Mouse (Mus musculus): Measurements from ENCODE around the gene Prss33.
"Not testable (repeated sequence)": the region's sequence is repeated elsewhere in the genome, so short reads cannot be mapped to it uniquely, and the experiment has no call there.

The Prss33 gene

DNA sequence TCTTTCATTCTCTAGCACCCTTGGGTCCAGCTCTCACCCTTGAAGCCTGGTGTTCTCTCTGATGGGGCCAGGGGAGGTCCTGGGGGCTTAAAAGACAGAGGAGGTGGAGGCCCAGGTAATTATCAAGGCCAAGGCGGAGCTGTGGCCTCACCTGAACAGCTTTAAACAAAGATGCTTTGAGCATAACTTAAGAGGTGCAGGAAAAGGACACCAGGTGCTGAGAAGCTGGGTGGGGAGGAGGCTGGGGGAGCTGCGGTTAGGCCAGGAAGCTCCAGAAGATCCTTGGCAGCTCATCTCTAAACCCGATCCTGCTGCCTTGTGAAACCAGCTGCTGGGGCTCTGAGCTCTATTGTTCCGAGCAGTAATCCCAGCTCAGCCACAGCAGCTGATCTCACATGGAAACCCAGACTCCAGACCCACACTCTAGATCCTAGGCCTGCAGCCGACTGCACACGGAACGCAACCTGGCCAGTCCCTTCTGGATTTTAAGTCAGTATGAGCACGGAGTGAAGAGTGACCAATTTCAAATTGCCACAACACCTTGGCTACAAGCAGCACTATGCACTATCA is at the start of gene Prss33:
TSS of gene Prss33 (minus strand) at position 51 of the 570 bp plus-strand sequence.
- DNase-seq (ENCODE audit: low spot score in 2 of 2), result no peak

- not testable (repeated sequence) for DNase-seq (ENCODE audit: low spot score in 2 of 2)
Measured at GRCm38 (mm10) chr17:23880576-23880975, 44.7 kb upstream of the Prss33 start, which contains the start of the genes Dcpp1 and Dcpp2. TSS of gene Dcpp1 (plus strand) at chr17:23880876. TSS of gene Dcpp2 (plus strand) at chr17:23880880.

GRCm38 (mm10) chr17:23877166-23877565 is 41.3 kb upstream of the Prss33 start:
- peak in 1 of 2 experiments; percentile 8 for DNase-seq (ENCODE audit: low spot score in 2 of 2)

DNA sequence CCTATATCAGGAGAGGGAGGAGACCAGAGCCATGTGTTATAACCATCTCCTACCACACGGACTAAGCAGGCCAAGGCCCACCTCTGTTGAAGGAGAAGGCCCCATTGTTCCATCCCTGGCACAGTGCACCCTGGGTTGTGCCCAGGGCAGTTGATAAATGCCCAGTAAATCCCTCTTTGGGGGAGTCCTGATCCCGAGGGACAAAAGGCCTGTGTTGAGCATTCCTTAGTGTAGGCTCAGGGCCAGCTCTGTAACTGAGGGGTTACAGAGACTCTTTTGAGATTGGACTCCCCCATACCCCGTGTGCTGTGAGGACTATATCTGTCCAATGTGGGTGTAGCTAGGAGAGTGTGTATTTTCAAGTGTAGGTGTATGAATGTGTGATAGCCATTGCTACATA is 40.9 kb upstream of the Prss33 start:
- peak in 1 of 2 experiments; percentile 20 for DNase-seq (ENCODE audit: low spot score in 2 of 2)

DNA sequence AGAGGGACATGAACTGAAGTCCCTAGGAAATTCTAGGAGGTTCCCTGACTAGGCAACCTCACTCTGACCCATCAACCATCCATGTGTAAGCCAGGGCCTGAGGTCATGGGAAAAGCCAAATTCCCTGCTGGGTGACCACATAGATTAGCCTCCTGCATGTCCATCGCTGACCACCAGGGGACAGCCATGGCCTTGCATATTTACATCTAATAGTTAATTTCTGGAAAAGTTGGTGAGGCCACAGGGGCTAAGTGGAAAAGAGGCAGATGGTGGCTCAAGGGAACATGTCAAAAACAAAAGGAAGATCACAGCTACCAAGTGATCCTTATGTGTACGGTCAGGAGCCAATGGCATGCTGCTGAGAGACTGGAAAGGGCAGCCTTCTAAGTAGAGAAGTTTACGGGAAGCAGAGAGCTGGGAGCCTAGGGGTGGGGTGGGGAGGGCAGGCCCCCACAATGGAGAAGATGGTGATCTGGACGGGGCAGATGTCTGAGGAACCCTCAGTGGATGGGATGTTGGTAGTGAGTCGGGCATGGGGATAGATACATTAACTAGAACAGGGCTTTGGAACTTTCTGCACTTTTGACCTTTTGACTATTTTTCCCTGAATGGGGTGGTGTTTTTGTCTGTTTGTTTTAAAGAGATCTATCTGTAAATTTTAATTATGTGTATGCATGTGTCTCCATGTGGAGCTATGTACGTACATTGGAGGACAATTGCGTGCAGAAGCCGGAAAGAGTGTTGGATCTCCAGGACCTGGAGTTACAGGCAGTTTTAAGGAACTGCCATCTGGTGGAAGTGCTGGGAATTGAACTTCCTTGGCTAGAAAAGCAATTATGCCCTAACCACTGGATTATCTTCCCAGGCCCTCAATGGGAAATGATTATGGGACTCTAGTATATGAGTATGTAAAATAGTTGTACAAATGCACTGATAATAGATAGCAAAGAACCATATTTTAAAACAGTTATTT is 38.3 kb upstream of the Prss33 start:
- DNase-seq (ENCODE audit: low spot score in 2 of 2), result peak in 1 of 2 experiments; percentile 35

DNA sequence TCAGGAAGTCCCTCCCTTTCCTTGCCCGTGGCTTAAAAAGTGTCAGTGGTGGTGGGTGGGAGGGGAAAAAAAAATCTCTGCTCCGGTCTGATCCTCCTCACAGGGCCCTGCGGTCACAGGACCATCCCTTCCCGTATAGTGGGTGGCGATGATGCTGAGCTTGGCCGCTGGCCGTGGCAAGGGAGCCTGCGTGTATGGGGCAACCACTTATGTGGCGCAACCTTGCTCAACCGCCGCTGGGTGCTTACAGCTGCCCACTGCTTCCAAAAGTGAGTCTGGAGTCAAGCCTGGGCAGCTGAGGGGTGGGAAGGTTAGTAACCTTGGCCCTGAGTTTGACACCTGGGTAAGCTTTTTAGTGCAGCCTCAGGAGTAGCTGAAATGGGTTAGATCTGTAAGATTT is 32.7 kb upstream of the Prss33 start:
- DNase-seq (ENCODE audit: low spot score in 2 of 2), result no peak

DNA sequence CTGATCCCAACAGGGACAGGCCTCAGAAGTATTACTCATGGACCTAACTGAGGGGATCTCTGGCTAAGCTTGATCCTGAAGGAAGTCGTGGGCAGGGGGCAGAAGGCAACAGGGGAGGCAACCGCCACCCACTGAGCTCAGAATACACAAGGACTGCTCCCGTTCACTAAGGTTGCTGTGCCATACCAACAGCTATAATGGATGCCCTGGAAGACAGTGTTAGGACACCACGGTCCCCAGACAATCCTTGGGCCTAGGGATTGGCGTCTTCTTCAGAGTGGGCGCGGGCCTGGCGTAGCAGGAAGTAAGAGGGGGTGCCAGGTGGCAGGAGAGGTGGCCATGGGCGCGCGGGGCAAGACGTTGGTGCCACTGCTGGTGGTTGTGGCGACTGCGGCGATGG is 31.9 kb upstream of the Prss33 start, which contains the start of gene Prss21:
TSS of gene Prss21 (plus strand) at position 301 of the 400 bp plus-strand sequence.
- DNase-seq (ENCODE audit: low spot score in 2 of 2), result no peak

- DNase-seq (ENCODE audit: low spot score in 2 of 2), result no peak
Measured at GRCm38 (mm10) chr17:23862926-23863325, 27.1 kb upstream of the Prss33 start.

DNA sequence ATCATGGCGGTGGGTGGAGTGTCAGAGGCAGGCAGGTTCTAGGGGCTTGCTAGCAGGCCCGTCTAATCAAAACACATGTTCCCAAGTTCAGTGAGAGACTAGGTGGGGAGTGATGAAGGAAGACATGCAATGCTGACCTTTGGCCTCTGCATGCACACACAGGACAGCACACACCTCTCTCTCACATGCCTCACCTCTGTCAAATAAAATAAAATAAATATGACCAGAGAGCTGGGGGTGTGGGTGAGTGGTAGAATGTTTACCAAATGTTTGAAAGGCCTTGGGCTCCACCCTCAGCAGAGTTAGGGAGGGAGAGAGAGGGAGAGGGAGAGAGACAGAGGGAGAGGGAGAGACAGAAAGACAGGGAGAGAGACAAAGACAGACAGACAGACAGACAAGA is 22.1 kb upstream of the Prss33 start:
- no peak for DNase-seq (ENCODE audit: low spot score in 2 of 2)

DNA sequence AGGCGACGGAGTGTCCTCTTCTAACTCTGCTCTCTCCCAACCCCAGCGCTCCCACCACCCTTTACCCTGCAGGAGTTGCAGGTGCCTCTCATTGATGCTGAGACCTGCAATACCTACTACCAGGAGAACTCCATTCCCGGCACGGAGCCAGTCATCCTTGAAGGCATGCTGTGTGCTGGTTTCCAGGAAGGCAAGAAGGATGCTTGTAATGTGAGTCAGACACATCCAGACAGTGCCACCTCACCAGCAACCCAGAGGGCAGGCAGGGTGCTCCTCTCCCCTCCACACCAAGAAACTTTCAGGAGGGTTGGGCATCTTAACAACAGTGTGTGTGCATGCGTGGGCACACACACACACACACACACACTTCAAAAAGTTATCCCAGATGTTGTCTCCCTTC is 21.3 kb upstream of the Prss33 start:
- no peak for DNase-seq (ENCODE audit: low spot score in 2 of 2)

GRCm38 (mm10) chr17:23854229-23854765 is 18.4 kb upstream of the Prss33 start:
- DNase-seq (ENCODE audit: low spot score in 2 of 2), result no peak

GRCm38 (mm10) chr17:23853292-23853691 is 17.4 kb upstream of the Prss33 start:
- DNase-seq (ENCODE audit: low spot score in 2 of 2), result peak in 1 of 2 experiments; percentile 14

- peak; percentile 42 to 63 for DNase-seq (ENCODE audit: low spot score in 2 of 2)
Measured at GRCm38 (mm10) chr17:23850853-23851749, 15.2 kb upstream of the Prss33 start.

DNA sequence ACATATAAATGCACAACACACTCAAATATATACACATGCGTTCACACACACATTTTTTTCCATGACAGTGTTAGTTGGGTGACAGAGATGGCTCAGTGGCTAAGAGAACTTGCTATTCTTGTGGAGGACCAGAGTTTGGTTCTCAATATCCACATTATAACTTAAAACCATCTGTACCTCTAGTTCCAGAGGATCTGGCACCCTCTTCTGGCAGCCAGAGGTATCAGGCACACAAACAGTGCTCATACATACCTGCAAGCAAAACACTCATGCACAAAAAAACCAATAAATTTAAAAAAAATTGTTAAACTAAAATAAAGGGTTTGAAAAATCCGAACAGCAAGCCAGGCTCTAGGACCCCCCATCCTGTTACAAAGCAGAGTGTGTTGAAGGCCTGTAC is 14.2 kb upstream of the Prss33 start:
- DNase-seq (ENCODE audit: low spot score in 2 of 2), result no peak

GRCm38 (mm10) chr17:23843812-23844273 is 8.0 kb upstream of the Prss33 start, which contains the start of the genes Prss32 and Prss41:
TSS of gene Prss32 (plus strand) at chr17:23843855.
TSS of gene Prss41 (minus strand) at chr17:23844172.
- DNase-seq (ENCODE audit: low spot score in 2 of 2), result no peak

- no peak for DNase-seq (ENCODE audit: low spot score in 2 of 2)
Measured at GRCm38 (mm10) chr17:23843141-23843811, 7.4 kb upstream of the Prss33 start.

- DNase-seq (ENCODE audit: low spot score in 2 of 2), result peak in 1 of 2 experiments; percentile 67
Measured at GRCm38 (mm10) chr17:23841145-23841544, 5.3 kb upstream of the Prss33 start.

- DNase-seq (ENCODE audit: low spot score in 2 of 2), result no peak
Measured at GRCm38 (mm10) chr17:23831201-23831600, 4.7 kb downstream of the Prss33 start.

- peak; percentile 85 for DNase-seq (ENCODE audit: low spot score in 2 of 2)
Measured at GRCm38 (mm10) chr17:23829064-23829619, 6.7 kb downstream of the Prss33 start, which contains the start of gene Elob. TSS of gene Elob (minus strand) at chr17:23829136.

All from frontal cortex, postnatal 36 days (tissue).